Mouse (Mus musculus) liver, adult 2 months (tissue): ENCODE results near the gene Dnajc17.

Source experiments
- CTCF ChIP-seq: fragments of 200-500 bp; IDR thresholded peaks from 2 replicates; pipeline ENCODE4 v1.5.1; 2011; ENCODE audit warnings: low read depth, low read length, control low read depth
- POLR2A ChIP-seq: fragments of 200-500 bp; IDR thresholded peaks from 2 replicates; pipeline ENCODE4 v1.6.1; 2011; ENCODE audit warnings: low read length, control low read depth; ENCODE audit not compliant: insufficient read depth; ENCODE audit errors: extremely low read depth

GRCm38 (mm10) chr2:119247904-119248303 is 39.3 kb upstream of the Dnajc17 start:
- TF ChIP-seq CTCF (no peak), POLR2A (no peak)
